Mouse (Mus musculus) cortical plate, adult 2 months (tissue): ENCODE data around the gene Pms2. TPM values are rescaled to one million over a fixed set of nuclear protein-coding genes. Genes with fewer than 3 reads are reported as not detected.

Experiments
- H3K27ac ChIP-seq: fragments of 200-500 bp; 2 replicates; pipeline ENCODE4 v1.5.1; 2012; ENCODE audit warnings: low read length, control low read depth, inconsistent platforms; ENCODE audit not compliant: insufficient read depth
- H3K4me1 ChIP-seq: fragments of 200-500 bp; 2 replicates; pipeline ENCODE4 v1.6.1; 2011; ENCODE audit warnings: low read length; ENCODE audit not compliant: control insufficient read depth, insufficient read depth
- H3K4me3 ChIP-seq: fragments of 200-500 bp; 2 replicates; pipeline ENCODE4 v1.5.1; 2011; ENCODE audit warnings: mild to moderate bottlenecking, low read length, control low read depth; ENCODE audit not compliant: insufficient read depth
- CTCF ChIP-seq: fragments of 200-500 bp; IDR thresholded peaks from 2 replicates; pipeline ENCODE4 v1.5.1; 2011; ENCODE audit warnings: mild to moderate bottlenecking, control low read depth, low read length; ENCODE audit not compliant: insufficient read depth; ENCODE audit errors: extremely low read depth
- POLR2A ChIP-seq: fragments of 200-500 bp; IDR thresholded peaks from 2 replicates; pipeline ENCODE4 v1.6.1; 2011; ENCODE audit warnings: mild to moderate bottlenecking, low read length, control low read depth; ENCODE audit not compliant: insufficient read depth; ENCODE audit errors: extremely low read depth
- polyA plus RNA-seq: library from polyadenylated mRNA; depleted of rRNA; stranded (reverse); fragments of >200 nt; gene quantifications from 2 replicates; pipeline ENCODE4 v1.2.3, GENCODE M21; 2012; rRNA removed

The Pms2 gene
- polyA plus RNA-seq: 14.9 and 18.2 TPM in 2 replicates

GRCm38 (mm10) chr5:143909417-143910400 lies at the start of gene Pms2, which contains the start of gene Aimp2:
Pms2 (plus strand) TSS chr5:143909964.
Aimp2 (minus strand) TSS chr5:143909847.
- H3K27ac ChIP-seq: peak within 1 kb of the TSS; percentile 21; the same call in 1 of the 2 replicates
- peak within 1 kb of the TSS; percentile 65 for H3K4me3 ChIP-seq
- H3K4me1 ChIP-seq: peaks cover 5% of the 10 kb centered on the region; the same call in 1 of the 2 replicates
- TF ChIP-seq POLR2A: peak; percentile 58
- no peak for TF ChIP-seq CTCF

GRCm38 (mm10) chr5:143871547-143872169 lies 38.1 kb upstream of the Pms2 start:
- H3K4me1 ChIP-seq: no peaks in the 10 kb centered on the region
- TF ChIP-seq POLR2A: no peak
- TF ChIP-seq CTCF: no peak

GRCm38 (mm10) chr5:143874571-143874970 lies 35.2 kb upstream of the Pms2 start:
- TF ChIP-seq CTCF: no peak
- no peak for TF ChIP-seq POLR2A
- H3K4me3 ChIP-seq: no peak overlapping the region

More at GRCm38 (mm10) chr5:143871547-143872169, 38.1 kb upstream of the Pms2 start:
- Histone ChIP-seq H3K27ac (no peak overlapping the region), H3K4me3 (no peak overlapping the region)

GRCm38 (mm10) chr5:143885274-143885673 lies 24.5 kb upstream of the Pms2 start:
- no peak for TF ChIP-seq POLR2A
- no peak for TF ChIP-seq CTCF
- H3K4me1 ChIP-seq: no peaks in the 10 kb centered on the region
- no peak overlapping the region for H3K27ac ChIP-seq
- H3K4me3 ChIP-seq: no peak overlapping the region

More at GRCm38 (mm10) chr5:143874571-143874970, 35.2 kb upstream of the Pms2 start:
- Histone ChIP-seq H3K4me1 (no peaks in the 10 kb centered on the region), H3K27ac (no peak overlapping the region)

GRCm38 (mm10) chr5:143890741-143891140 lies 19.0 kb upstream of the Pms2 start:
- Histone ChIP-seq H3K27ac (no peak overlapping the region), H3K4me3 (no peak overlapping the region), H3K4me1 (no peaks in the 10 kb centered on the region)
- TF ChIP-seq CTCF (no peak), POLR2A (no peak)

GRCm38 (mm10) chr5:143892255-143892886 lies 17.4 kb upstream of the Pms2 start:
- TF ChIP-seq POLR2A: no peak
- peak; percentile 43 for TF ChIP-seq CTCF
- Histone ChIP-seq H3K27ac (no peak overlapping the region), H3K4me3 (no peak overlapping the region), H3K4me1 (peaks cover 2% of the 10 kb centered on the region; the same call in 1 of the 2 replicates)

GRCm38 (mm10) chr5:143893396-143893795 lies 16.4 kb upstream of the Pms2 start:
- TF ChIP-seq POLR2A (no peak), CTCF (no peak)
- Histone ChIP-seq H3K4me1 (peaks cover 2% of the 10 kb centered on the region; the same call in 1 of the 2 replicates), H3K4me3 (no peak overlapping the region), H3K27ac (no peak overlapping the region)

- peaks cover 2% of the 10 kb centered on the region; the same call in 1 of the 2 replicates for H3K4me1 ChIP-seq
- H3K27ac ChIP-seq: no peak within 1 kb of the TSS
- no peak within 1 kb of the TSS for H3K4me3 ChIP-seq
- TF ChIP-seq CTCF: no peak
Measured at GRCm38 (mm10) chr5:143897635-143898330, 12.0 kb upstream of the Pms2 start, which contains the start of gene Ankrd61. Ankrd61 (minus strand) TSS chr5:143897685.
